In the genomic region with DNA sequence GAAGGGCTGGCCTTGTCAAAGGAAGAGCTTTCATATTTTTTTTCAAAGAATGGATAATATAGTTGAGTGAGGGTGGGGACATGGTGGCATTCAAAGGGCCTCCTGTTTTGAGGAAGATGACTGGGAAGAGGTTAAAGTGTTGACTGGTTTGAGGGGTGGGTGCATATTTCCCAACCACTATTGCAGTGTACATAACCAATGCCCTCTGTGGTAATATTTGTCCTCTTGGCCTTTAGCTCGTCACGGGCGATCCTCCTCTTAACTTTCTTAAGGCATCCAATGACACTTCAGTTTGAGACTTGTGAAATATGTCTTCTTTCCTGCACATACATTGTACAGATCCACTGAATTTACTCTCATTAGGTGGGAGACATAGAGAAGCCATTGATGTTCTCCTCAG, we compare ENCODE assay signal across 21 mouse cellular contexts.
"Had no signal": no experiment of that assay in that cellular context is flagged by ENCODE, and none has a peak within 500 bp of the region (broad histone marks: within the 10 kb centered on the region; RNA-seq: fewer than 3 reads in every experiment).

No protein-coding gene starts in this region.

- H3K9ac ChIP-seq: liver, embryonic 14.5 days; lung, embryonic 14.5 days; midbrain, embryonic 13.5 days; midbrain, embryonic 15.5 days; neural tube, embryonic 13.5 days; neural tube, embryonic 15.5 days had no signal

- H3K27ac ChIP-seq: liver, embryonic 14.5 days; macrophage; midbrain, embryonic 13.5 days; midbrain, embryonic 15.5 days; neural tube, embryonic 13.5 days; neural tube, embryonic 15.5 days had no signal

- H3K9me3 ChIP-seq: megakaryocyte, embryonic 14.5 days; midbrain, embryonic 13.5 days; midbrain, embryonic 15.5 days; neural tube, embryonic 13.5 days; neural tube, embryonic 15.5 days had no signal

- H3K27me3 ChIP-seq: megakaryocyte, embryonic 14.5 days; midbrain, embryonic 13.5 days; midbrain, embryonic 15.5 days; neural tube, embryonic 13.5 days; neural tube, embryonic 15.5 days had no signal

- H3K4me2 ChIP-seq: lung, embryonic 14.5 days; midbrain, embryonic 11.5 days; midbrain, embryonic 13.5 days; midbrain, embryonic 15.5 days; neural tube, embryonic 13.5 days; neural tube, embryonic 15.5 days had no signal

- H3K4me3 ChIP-seq: megakaryocyte, embryonic 14.5 days; midbrain, embryonic 13.5 days; midbrain, embryonic 15.5 days; myocyte; neural tube, embryonic 13.5 days; neural tube, embryonic 15.5 days had no signal

- DNase-seq: lung, adult 18-20 months; lung, embryonic 14.5 days; lung, postnatal 10 days; lung, postnatal 36 days; retina, postnatal 1 day; right cerebral cortex, adult 18-20 months; right cerebral cortex, postnatal 25 days; right cerebral cortex, postnatal 4 days; spleen, adult 18-20 months; thymus, adult 18-20 months; thymus, postnatal 14 days; thymus, postnatal 36 days had no signal

- H3K36me3 ChIP-seq: midbrain, embryonic 13.5 days; midbrain, embryonic 15.5 days; neural tube, embryonic 13.5 days; neural tube, embryonic 15.5 days had no signal

- ATAC-seq: midbrain, embryonic 13.5 days; midbrain, embryonic 15.5 days had no signal

- H3K4me1 ChIP-seq: midbrain, embryonic 13.5 days; midbrain, embryonic 15.5 days; neural tube, embryonic 13.5 days; neural tube, embryonic 15.5 days had no signal
